23 mouse cellular contexts compared by ENCODE assay signal in the genomic region with DNA sequence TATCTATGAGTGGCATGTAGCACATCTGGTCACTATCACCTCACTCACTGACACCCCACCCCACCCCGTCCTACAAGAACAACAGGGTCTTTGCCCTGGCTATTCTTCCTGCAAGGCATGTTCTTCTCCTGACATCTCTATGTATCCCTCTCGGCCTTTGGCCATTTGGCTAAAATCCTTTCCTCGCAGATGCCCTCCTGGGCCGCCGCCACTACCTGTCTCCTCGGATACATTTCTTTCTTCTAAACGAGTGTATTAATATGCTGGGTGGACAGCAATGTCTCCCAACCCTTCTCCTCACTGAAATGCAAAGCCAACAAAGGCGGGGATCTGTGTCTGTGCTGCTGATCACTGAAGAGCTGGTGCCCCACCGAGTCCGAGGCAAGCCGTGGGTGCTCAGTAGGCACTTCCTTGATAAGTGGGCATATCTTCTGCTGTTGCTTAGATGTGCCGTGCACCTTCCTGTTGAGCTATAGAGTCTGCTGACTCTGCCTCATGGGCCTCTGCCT.
DNase-seq lines count a peak whose midpoint lies in the region; ATAC-seq lines count a peak whose summit lies in the region.
"Had no signal": no experiment of that assay in that cellular context is flagged by ENCODE, and none has a peak within 500 bp of the region (broad histone marks: within the 10 kb centered on the region; RNA-seq: fewer than 3 reads in every experiment).

No protein-coding gene starts in this region.

- peak overlapping the region; percentile 2; the same call in 1 of the 2 replicates for H3K9ac ChIP-seq in heart, embryonic 13.5 days
- H3K9ac ChIP-seq: embryonic facial prominence, embryonic 15.5 days; heart, embryonic 15.5 days; hindbrain, embryonic 15.5 days had no signal

- peak; percentile 12 for DNase-seq in cerebellum, adult 9-11 months
- DNase-seq in cerebellum, adult 8-10 months, result no peak
- no peak for DNase-seq in heart, postnatal 25 days (ENCODE audit: low spot score)
- peak; percentile 93 to 94 for DNase-seq in cerebellum, postnatal 10 days
- DNase-seq in cerebellum, postnatal 25 days, result peak; percentile 44 to 61
- DNase-seq in kidney, postnatal 36 days, result no peak
- DNase-seq: adrenal gland, adult 2 months; adrenal gland, postnatal 25 days; embryo, embryonic 11 days; gastrocnemius, postnatal 36 days; heart, adult 18-20 months; heart, postnatal 36 days; kidney, adult 2 months had no signal

- H3K27ac ChIP-seq in heart, embryonic 13.5 days (replicated peaks), result 0 out of 2 replicates have a peak overlapping the region, but pooled peaks have one; percentile 12
- H3K27ac ChIP-seq: embryonic facial prominence, embryonic 15.5 days; forebrain, embryonic 10.5 days; heart, embryonic 15.5 days; hindbrain, embryonic 15.5 days had no signal

- no peaks in the 10 kb centered on the region for H3K27me3 ChIP-seq in heart, embryonic 13.5 days (replicated peaks)
- H3K27me3 ChIP-seq: CH12.LX; embryonic facial prominence, embryonic 15.5 days; heart, embryonic 15.5 days; hindbrain, embryonic 15.5 days; Patski had no signal

- intact Hi-C loops in heart, postnatal 25 days (cut with DNase I), result no loop called here

- 47% methylated on average over 12 of the region's 12 CpGs for WGBS in heart, embryonic 13.5 days

- H3K4me1 ChIP-seq in heart, embryonic 13.5 days, result peaks cover 25% of the 10 kb centered on the region
- H3K4me1 ChIP-seq: embryonic facial prominence, embryonic 15.5 days; forebrain, embryonic 10.5 days; hindbrain, embryonic 15.5 days had no signal

- H3K9me3 ChIP-seq in heart, embryonic 13.5 days, result no peaks in the 10 kb centered on the region
- H3K9me3 ChIP-seq: embryonic facial prominence, embryonic 15.5 days; forebrain, embryonic 10.5 days; heart, embryonic 15.5 days; hindbrain, embryonic 15.5 days had no signal

- no peak for ATAC-seq in heart, embryonic 13.5 days (ENCODE audit: extremely low read depth, insufficient number of reproducible peaks, low FRiP score, low TSS enrichment)
- ATAC-seq: forebrain, embryonic 14.5 days; intestine, embryonic 16.5 days; Patski had no signal

- H3K4me3 ChIP-seq in heart, embryonic 13.5 days, result no peak overlapping the region
- H3K4me3 ChIP-seq: embryonic facial prominence, embryonic 15.5 days; erythroblast, embryonic 14.5 days; forebrain, embryonic 10.5 days; heart, embryonic 15.5 days; hindbrain, embryonic 15.5 days had no signal

- H3K36me3 ChIP-seq in heart, embryonic 13.5 days, result no peaks in the 10 kb centered on the region
- H3K36me3 ChIP-seq: embryonic facial prominence, embryonic 15.5 days; forebrain, embryonic 10.5 days; heart, embryonic 15.5 days; hindbrain, embryonic 15.5 days had no signal

- H3K4me2 ChIP-seq in heart, embryonic 13.5 days, result no peak overlapping the region
- H3K4me2 ChIP-seq: embryonic facial prominence, embryonic 15.5 days; heart, embryonic 15.5 days; hindbrain, embryonic 15.5 days had no signal

Comparison
In these comparisons a context has a peak if more than half of its experiments do, and no peak if none do; other contexts are left out.
1. DNase-seq: peak in cerebellum, adult 9-11 months (single experiment), cerebellum, postnatal 10 days (2 of 2) and cerebellum, postnatal 25 days (2 of 2); none in cerebellum, adult 8-10 months (single experiment), heart, postnatal 25 days (single experiment) and kidney, postnatal 36 days (0 of 2).